In the genomic region with DNA sequence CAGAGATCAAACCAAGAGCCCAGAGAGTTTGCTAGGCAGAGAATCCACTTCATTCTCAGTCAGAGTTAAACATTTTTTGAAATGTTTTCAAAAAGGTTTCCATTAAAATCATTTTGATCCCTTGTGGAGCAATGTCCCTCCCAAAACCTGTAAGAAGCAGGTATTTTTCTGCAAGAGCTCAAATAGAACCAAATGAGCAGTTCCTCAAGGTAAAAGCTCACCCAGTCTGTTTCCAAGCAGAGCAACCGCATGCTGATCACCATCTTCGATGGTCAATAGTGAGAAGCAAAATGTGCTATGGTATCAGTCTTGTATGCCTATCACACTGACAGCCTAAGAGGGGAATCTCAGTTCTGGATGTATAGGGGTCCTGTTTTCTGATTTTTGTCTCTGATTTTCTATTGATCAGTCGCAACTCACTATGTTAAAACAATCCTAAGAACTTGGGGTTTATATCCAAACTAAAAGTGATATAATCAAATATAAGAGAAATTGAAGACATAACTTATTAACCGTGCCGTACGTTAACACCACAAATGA, we compare ENCODE assay signal across 17 mouse cellular contexts.
DNase-seq lines count a peak whose midpoint lies in the region; ATAC-seq and TF ChIP-seq lines count a peak whose summit lies in the region.
"Had no signal": no experiment of that assay in that cellular context is flagged by ENCODE, and none has a peak within 500 bp of the region (broad histone marks: within the 10 kb centered on the region; RNA-seq: fewer than 3 reads in every experiment).

No protein-coding gene starts in this region.

- no peak for ATAC-seq in forebrain, embryonic 13.5 days
- no peak for ATAC-seq in neural tube, embryonic 13.5 days (ENCODE audit: low read depth)
- ATAC-seq in liver, embryonic 12.5 days: no peak
- ATAC-seq: CD4-positive, CD25-positive, alpha-beta regulatory T cell, adult 4 months had no signal

- H3K4me2 ChIP-seq in forebrain, embryonic 13.5 days: peak overlapping the region; percentile 49
- H3K4me2 ChIP-seq in neural tube, embryonic 13.5 days: no peak overlapping the region
- H3K4me2 ChIP-seq in liver, embryonic 12.5 days: no peak overlapping the region

- no peak for DNase-seq in left cerebral cortex, adult 2 months (ENCODE audit: extremely low spot score in 1 of 2, low spot score in 2 of 2)
- no peak for DNase-seq in left cerebral cortex, adult 11 months (ENCODE audit: low spot score)
- peak; percentile 28 to 67 for DNase-seq in cerebellum, postnatal 14 days
- no peak for DNase-seq in MN1 (ENCODE audit: low spot score)
- DNase-seq: adrenal gland, postnatal 36 days; kidney, adult 18-20 months; kidney, postnatal 36 days; midbrain, embryonic 14.5 days; right cerebral cortex, adult 18-20 months; spleen, adult 18-20 months had no signal

- peak overlapping the region; percentile 63 for H3K9ac ChIP-seq in forebrain, embryonic 13.5 days
- H3K9ac ChIP-seq in neural tube, embryonic 13.5 days: no peak overlapping the region
- H3K9ac ChIP-seq in liver, embryonic 12.5 days: no peak overlapping the region
- H3K9ac ChIP-seq: liver, embryonic 14.5 days had no signal

- no peak overlapping the region; the same call in 1 of the 2 replicates for H3K4me3 ChIP-seq in left cerebral cortex, adult 2 months
- H3K4me3 ChIP-seq in forebrain, embryonic 13.5 days: no peak overlapping the region; the same call in 1 of the 2 replicates
- no peak overlapping the region for H3K4me3 ChIP-seq in neural tube, embryonic 13.5 days
- H3K4me3 ChIP-seq in liver, embryonic 12.5 days: no peak overlapping the region
- H3K4me3 ChIP-seq: embryonic facial prominence, embryonic 10.5 days; erythroblast, embryonic 14.5 days had no signal

- peak overlapping the region; percentile 94 for H3K27ac ChIP-seq in left cerebral cortex, adult 2 months
- H3K27ac ChIP-seq in forebrain, embryonic 13.5 days: peak overlapping the region; percentile 90
- H3K27ac ChIP-seq in neural tube, embryonic 13.5 days (replicated peaks): peak overlapping the region; percentile 80
- no peak overlapping the region for H3K27ac ChIP-seq in liver, embryonic 12.5 days
- H3K27ac ChIP-seq: embryonic facial prominence, embryonic 10.5 days; liver, embryonic 14.5 days had no signal

- intact Hi-C loops in left cerebral cortex, adult 2 months (cut with DNase I): loop anchor here (1.0 to 5.0 kb wide), 4 partner anchors 145 to 1815 kb away; no protein-coding TSS in a partner anchor

- H3K27me3 ChIP-seq in forebrain, embryonic 13.5 days: no peaks in the 10 kb centered on the region
- no peaks in the 10 kb centered on the region for H3K27me3 ChIP-seq in neural tube, embryonic 13.5 days
- H3K27me3 ChIP-seq in liver, embryonic 12.5 days (replicated peaks): no peaks in the 10 kb centered on the region; the same call in 1 of the 2 replicates

- H3K9me3 ChIP-seq in forebrain, embryonic 13.5 days (replicated peaks): no peaks in the 10 kb centered on the region
- H3K9me3 ChIP-seq in neural tube, embryonic 13.5 days: no peaks in the 10 kb centered on the region
- no peaks in the 10 kb centered on the region for H3K9me3 ChIP-seq in liver, embryonic 12.5 days (replicated peaks)
- H3K9me3 ChIP-seq: embryonic facial prominence, embryonic 10.5 days had no signal

- H3K4me1 ChIP-seq in forebrain, embryonic 13.5 days: peaks cover 47% of the 10 kb centered on the region
- peaks cover 28% of the 10 kb centered on the region for H3K4me1 ChIP-seq in neural tube, embryonic 13.5 days (replicated peaks)
- no peaks in the 10 kb centered on the region for H3K4me1 ChIP-seq in liver, embryonic 12.5 days

- no peak for TF ChIP-seq CTCF in left cerebral cortex, adult 2 months (IDR thresholded peaks at IDR 0.05)

- no peaks in the 10 kb centered on the region for H3K36me3 ChIP-seq in forebrain, embryonic 13.5 days (ENCODE audit: poor library complexity, severe bottlenecking)
- no peaks in the 10 kb centered on the region for H3K36me3 ChIP-seq in neural tube, embryonic 13.5 days
- no peaks in the 10 kb centered on the region for H3K36me3 ChIP-seq in liver, embryonic 12.5 days
- H3K36me3 ChIP-seq: embryonic facial prominence, embryonic 10.5 days had no signal

- 52% methylated on average over 6 of the region's 6 CpGs for WGBS in forebrain, embryonic 13.5 days
- WGBS in neural tube, embryonic 13.5 days: 60% methylated on average over 6 of the region's 6 CpGs
- WGBS in liver, embryonic 12.5 days (ENCODE audit: insufficient replicate concordance): 77% methylated on average over 6 of the region's 6 CpGs

Comparison
In these comparisons a context has a peak if more than half of its experiments do, and no peak if none do; other contexts are left out.
1. DNase-seq: peak in cerebellum, postnatal 14 days (2 of 2); none in left cerebral cortex, adult 2 months (0 of 2), left cerebral cortex, adult 11 months (single experiment) and MN1 (single experiment).